Mouse (Mus musculus) c-Kit-negative CD71-positive TER-119-positive erythroid progenitor cells, embryonic 14.5 days (primary cell): ENCODE measurements around the gene Nkapd1.
A peak's percentile ranks its signal among the peaks of the same experiment; 100 is the strongest.
"Not testable (repeated sequence)": the region's sequence is repeated elsewhere in the genome, so short reads cannot be mapped to it uniquely, and the experiment has no call there.

Experiments used
- DNase-seq: peaks from one replicate; pipeline ENCODE4 v3.0.0-alpha.2; 2013; ENCODE audit warnings: low read depth, low spot score

Nkapd1 gene

GRCm38 (mm10) chr9:50616766-50617603 lies at the start of gene Nkapd1, which contains the start of gene Pih1d2:
Gene Nkapd1 (minus strand): TSS chr9:50617464.
Gene Pih1d2 (plus strand): TSS chr9:50617321.
- peak; percentile 87 for DNase-seq

- DNase-seq: no peak
Observed at GRCm38 (mm10) chr9:50666442-50666841, 49.2 kb upstream of the Nkapd1 start.

DNA sequence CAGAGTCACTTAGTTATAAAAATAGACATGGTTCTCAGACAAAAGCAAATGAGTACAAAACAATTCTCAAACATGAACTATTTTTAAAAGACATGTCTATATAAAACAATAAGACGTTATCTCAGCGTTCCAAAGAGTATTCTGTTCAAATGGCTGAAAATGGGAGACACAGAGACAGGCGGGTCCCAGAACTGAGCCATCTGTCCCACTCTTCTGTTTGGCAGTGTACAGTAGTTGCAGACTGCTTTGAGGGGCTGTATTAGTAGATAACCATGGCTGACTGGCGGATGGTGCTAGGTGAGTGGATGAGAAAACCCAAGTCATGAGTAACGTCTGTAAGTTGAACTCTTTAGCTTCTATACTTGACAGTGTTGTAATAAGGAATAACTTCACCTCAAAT lies 47.6 kb upstream of the Nkapd1 start:
- DNase-seq: no peak

DNA sequence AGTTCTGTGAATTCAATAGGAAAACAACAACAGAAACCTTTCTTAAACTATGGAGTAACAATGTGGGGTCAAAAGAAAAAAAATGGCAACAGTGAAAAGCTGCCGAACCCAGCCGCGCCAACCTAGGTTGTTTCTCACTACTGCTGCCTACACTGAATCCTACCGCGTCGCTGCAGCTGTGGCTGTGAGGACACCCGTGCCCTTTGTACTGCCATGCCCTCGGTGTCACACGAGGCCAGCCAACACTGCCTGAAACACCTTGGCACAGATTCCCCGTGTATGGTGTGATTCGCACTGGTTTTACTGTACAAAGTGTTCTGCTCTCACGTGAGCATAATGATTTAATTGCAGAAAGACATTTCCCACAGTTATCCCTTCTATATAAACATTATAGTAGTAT lies 43.2 kb upstream of the Nkapd1 start:
- no peak for DNase-seq

- DNase-seq: peak; percentile 61
Observed at GRCm38 (mm10) chr9:50659392-50660217, 42.3 kb upstream of the Nkapd1 start, which contains the start of gene Dlat. Gene Dlat (minus strand): TSS chr9:50659780.

DNA sequence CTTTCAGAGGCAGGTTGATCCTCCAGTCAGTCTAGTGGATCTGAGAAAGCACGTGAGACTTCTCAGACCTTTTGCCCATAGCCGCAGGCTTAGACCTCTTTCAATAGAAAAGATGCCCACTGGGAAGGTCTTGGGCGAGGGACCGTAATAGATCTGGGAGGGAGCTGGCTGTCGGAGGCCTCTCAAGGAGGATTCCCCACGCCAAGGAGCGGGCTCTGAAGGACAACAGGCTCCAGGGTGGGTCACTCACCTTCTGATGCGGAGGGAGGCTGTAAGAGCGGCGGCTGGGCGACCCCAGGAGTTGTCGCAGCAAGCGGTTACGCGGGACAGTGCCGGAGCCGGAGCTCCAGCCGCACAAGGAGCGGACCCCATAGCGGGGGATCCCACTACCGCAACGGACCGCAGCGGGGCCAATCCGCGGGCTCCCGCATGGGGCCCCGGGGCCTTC lies 41.7 kb upstream of the Nkapd1 start:
- DNase-seq: no peak

DNA sequence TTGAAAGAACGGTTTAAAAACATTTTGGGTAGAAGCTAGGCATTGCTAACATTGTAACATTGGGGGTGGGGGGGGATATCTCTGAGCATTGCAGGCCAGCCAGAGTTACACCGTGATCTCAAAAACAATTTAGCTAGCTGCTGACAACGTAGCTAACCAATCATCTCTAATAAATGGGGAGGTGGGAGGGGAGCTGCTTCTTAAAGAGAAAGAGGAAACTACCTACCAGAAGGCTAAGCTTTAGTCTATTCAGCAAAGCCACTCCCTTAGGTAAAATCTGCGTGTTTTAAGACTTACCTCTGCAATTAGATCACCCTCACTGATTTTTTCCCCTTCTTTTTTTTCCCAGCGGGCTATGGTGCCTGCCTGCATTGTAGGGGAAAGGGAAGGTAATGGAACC lies 41.1 kb upstream of the Nkapd1 start:
- DNase-seq: no peak

GRCm38 (mm10) chr9:50650503-50650902 lies 33.2 kb upstream of the Nkapd1 start:
- no peak for DNase-seq

GRCm38 (mm10) chr9:50646826-50647370 lies 29.6 kb upstream of the Nkapd1 start:
- no peak for DNase-seq

DNA sequence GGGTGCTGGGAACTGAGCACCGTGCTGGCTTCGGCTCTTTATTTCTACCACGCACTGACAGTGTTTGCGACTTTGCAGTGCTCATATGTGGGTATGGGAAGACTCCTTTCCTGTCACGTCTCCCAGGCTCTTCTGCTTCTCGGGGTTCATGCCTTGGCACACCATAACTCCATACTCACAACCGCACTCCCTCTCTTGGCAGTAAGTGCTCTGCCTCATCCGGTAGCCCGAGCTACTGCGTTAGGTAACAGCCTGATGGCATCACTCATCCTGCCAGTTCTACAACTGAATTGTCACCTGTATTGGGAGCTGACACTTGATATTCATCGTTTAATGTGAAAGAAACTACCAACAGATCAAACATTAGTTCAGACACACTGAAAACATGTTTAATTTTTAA lies 17.0 kb upstream of the Nkapd1 start:
- no peak for DNase-seq

GRCm38 (mm10) chr9:50633059-50633458 lies 15.8 kb upstream of the Nkapd1 start:
- DNase-seq: no peak

DNA sequence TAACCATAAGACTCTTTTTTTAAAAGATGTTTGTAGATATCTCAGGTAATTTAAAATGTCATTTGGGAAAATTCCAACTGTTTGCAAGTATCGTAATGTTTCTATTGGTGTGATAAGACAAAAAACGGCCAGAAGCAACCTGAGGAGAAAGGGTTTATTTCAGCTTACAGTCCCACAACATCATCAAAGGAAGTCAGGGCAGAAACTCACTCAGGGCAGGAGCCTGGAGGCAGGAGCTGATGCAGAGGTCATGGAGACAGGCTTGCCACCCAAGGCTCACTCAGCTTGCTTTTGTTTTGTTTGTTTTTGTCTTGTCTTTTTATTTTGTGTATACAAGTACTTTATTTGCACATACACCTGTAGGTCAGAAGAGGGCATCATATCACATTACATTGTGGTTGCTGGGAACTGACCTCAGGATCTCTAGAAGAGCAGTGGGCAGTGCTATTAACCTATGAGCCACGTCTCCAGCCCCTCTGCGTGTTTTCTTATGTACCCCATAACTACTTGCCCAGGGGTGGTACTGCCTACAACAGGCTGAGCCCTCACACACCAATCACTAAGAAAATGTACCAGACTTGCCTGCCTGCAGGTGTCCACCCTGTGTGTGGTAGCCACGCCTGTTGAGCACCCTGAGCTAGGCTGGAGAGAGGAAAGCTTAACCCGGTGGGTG lies 14.9 kb upstream of the Nkapd1 start:
- no peak for DNase-seq

GRCm38 (mm10) chr9:50630903-50631302 lies 13.6 kb upstream of the Nkapd1 start:
- not testable (repeated sequence) for DNase-seq

DNA sequence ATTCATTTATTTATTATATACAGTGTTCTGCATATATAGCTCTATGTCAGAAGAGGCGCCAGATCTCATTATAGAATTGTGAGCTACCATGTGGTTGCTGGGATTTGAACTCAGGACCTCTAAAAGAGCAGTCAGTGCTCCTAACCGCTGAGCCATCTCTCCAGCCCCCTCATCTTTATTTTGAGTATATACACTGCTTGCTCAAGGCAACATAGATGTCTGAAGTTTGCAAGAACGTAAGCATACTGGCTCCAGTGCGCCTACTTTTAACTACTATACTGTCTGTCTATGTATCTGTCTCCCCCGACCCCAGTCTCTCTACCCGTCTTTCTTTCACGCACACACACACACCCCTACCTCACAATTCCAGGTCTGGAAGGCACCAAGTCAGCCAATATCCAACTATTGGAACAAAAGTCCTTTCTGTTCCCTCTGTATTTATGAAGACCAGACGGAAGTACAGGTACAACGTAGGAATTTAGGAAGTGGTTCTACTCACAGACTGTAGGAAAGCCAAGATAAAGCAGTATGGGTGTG lies 598 bp upstream of the Nkapd1 start:
- DNase-seq: no peak

GRCm38 (mm10) chr9:50616161-50616560 lies 1.1 kb downstream of the Nkapd1 start:
- DNase-seq: no peak

DNA sequence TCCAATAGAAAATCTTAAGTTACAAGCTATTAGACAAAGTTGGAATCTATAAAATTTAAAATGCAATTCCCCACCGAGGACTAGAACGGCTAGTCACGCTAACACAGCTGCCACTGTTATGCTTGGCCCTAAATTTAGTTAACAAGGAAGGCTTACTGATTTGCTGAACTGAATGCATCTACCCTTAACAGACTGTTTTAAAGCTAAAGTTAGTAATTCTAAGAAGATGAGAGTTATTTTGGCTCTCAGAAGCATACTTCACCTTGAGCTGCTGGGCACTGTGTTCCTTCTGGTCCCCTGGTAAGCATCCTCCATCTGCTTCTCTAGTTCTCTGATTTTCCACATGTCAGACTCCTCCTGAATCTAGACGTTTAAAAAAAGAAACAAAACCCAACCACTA lies 5.1 kb downstream of the Nkapd1 start:
- no peak for DNase-seq

DNA sequence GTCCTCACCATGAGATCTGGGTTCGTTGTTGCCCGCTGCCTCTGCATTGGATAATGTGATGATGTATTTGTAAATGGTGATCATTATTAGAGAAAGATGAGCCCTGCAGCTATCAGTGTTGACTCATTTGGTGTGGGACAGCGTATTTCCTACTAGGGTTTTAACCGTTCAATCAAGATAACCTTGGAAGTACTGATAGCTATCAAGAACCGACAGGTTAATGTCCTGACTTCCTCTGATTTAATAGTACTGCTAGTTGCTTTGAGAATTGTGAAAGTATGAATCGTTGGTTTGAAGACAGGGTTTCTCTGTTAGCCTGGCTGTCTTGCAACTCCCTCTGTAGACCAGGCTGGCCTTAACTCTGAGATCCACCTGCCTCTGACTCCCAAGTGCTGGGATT lies 12.9 kb downstream of the Nkapd1 start:
- no peak for DNase-seq

GRCm38 (mm10) chr9:50603998-50604324 lies 13.3 kb downstream of the Nkapd1 start:
- DNase-seq: no peak

DNA sequence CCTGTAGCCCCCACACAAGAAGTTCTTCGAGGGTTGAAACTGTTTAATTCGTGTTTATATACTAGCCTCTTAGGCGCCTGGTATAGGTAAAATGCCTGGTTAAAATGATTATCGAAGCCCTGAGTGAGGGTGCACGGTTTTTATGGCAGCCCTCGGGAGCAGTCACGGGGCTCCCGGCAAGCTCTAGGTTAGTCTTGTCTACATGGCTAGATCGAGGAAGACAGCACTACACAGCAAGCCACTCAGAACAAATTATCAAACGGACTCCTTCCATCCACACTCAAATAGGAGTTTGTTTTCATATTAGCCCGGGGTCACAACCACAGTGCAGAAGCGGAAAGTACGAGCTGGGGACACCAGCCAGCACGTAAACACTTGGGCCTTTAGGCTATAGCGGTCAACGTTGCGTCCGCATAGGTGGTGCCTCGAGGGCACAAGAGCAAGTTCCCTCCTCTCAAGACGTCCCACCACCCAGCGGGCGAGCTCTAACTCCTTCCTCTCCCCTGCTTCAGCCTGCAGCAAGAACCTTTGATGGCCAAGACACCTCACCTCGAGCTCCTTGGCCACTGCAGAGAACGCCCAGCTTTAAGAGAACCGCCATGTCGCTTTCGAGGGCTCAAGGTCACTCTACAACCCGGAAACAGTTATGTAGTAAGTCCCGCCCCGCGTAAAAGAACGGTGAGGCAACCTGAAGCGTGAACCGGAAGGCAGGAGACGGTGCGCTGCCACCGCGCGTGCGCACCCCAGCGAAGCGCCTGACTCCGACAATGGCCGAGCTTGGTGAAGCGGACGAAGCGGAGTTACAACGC lies 13.9 kb downstream of the Nkapd1 start, which contains the start of the genes Sdhd and Timm8b:
TSS of gene Sdhd (minus strand) at position 624 of the 809 bp plus-strand sequence.
TSS of gene Timm8b (plus strand) at position 722 of the 809 bp plus-strand sequence.
- DNase-seq: peak; percentile 92

DNA sequence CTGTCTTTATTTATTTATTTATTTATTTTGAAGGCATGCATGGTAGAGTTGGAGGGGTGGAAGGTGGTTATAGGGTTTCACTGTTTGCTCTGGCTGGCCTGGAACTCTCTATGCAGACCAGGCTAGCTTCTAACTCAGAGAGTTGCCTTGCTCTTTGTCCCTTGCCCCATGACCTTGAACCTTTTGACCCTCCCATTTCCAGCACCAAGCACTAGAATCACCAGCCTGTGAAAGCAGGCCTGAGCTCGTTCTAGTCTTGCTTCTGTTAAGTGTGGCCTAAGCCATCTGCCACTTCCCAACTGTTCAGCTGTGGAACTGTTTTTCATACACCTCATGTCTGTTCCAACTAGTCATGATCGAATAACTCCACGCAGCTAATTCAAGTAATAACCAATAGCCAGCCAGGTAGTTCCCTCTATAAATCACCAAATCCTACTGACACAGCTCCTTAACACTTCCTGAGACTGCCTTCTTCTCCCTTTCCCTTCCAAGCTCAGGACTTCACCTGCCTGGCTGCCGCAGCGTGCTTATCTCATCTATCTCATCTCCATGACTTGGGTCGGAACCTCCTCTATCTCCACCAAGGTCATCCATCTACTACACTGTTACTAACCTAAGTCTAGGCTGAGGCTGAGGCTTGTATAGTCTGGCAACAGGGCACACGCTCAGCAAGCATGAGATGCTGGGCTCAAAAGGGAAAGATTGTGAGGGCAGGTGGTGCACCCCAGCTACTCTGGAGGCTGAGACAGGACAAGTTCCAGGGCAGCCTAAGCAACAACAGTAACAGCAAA lies 15.0 kb downstream of the Nkapd1 start:
- no peak for DNase-seq
